Mouse (Mus musculus): Measurements from ENCODE around the gene Zic5.

- TF ChIP-seq ZC3H11A (IDR thresholded peaks at IDR 0.05; ENCODE audit: borderline replicate concordance, low read depth, low read length), result no peak
- TF ChIP-seq ZNF384 (IDR thresholded peaks at IDR 0.05; ENCODE audit: low read depth, low read length), result no peak
- TF ChIP-seq CHD2 (IDR thresholded peaks at IDR 0.05; ENCODE audit: low read depth, low read length), result no peak
- TF ChIP-seq MAFK (IDR thresholded peaks at IDR 0.05; ENCODE audit: insufficient read depth, low read depth, low read length), result no peak
- TF ChIP-seq HCFC1 (IDR thresholded peaks at IDR 0.05; ENCODE audit: borderline replicate concordance, insufficient read depth, low read length), result no peak
Observed at GRCm38 (mm10) chr14:122483556-122484421, 18.3 kb upstream of the Zic5 start.
